Mouse (Mus musculus) bone marrow macrophage, adult 2 months (primary cell): ENCODE data around the gene Akr1cl. TPM values are rescaled to one million over a fixed set of nuclear protein-coding genes. Genes with fewer than 3 reads are reported as not detected.
"Not testable (repeated sequence)": the region's sequence is repeated elsewhere in the genome, so short reads cannot be mapped to it uniquely, and the experiment has no call there.

Source experiments
- H3K27ac ChIP-seq: 2 replicates; pipeline ENCODE4 v1.5.1; 2012; ENCODE audit warnings: low read depth, low read length; ENCODE audit not compliant: insufficient read depth
- H3K4me1 ChIP-seq: 2 replicates; pipeline ENCODE4 v1.6.1; 2012; ENCODE audit warnings: low read length; ENCODE audit not compliant: control insufficient read depth, insufficient read depth
- H3K4me3 ChIP-seq: 2 replicates; pipeline ENCODE4 v1.5.1; 2012; ENCODE audit warnings: mild to moderate bottlenecking, low read length, moderate library complexity; ENCODE audit not compliant: insufficient read depth
- CTCF ChIP-seq: IDR thresholded peaks from 2 replicates; pipeline ENCODE4 v1.5.1; 2012; ENCODE audit warnings: low read depth, mild to moderate bottlenecking, low read length, moderate library complexity
- POLR2A ChIP-seq: IDR thresholded peaks from 2 replicates; pipeline ENCODE4 v1.6.1; 2012; ENCODE audit warnings: mild to moderate bottlenecking, low read depth, low read length, borderline replicate concordance
- polyA plus RNA-seq: library from polyadenylated mRNA; stranded (reverse); fragments of >200 nt; gene quantifications from 2 replicates; pipeline ENCODE4 v1.2.4, GENCODE M21; 2012; ENCODE audit not compliant: missing spikeins, insufficient read depth, insufficient read length

Akr1cl gene
- polyA plus RNA-seq, result not detected in 2 replicates

- Histone ChIP-seq H3K4me3 (no peak within 1 kb of the TSS), H3K4me1 (no peaks in the 10 kb centered on the region), H3K27ac (no peak within 1 kb of the TSS)
- TF ChIP-seq CTCF (no peak), POLR2A (no peak)
These were observed at the start of gene Akr1cl for GRCm38 (mm10) chr1:65032641-65033040. Gene Akr1cl (minus strand): TSS chr1:65032759.

GRCm38 (mm10) chr1:65082188-65082587 lies 49.6 kb upstream of the Akr1cl start, which contains the start of gene Crygb:
Gene Crygb (minus strand): TSS chr1:65082288.
- Histone ChIP-seq H3K4me3 (no peak within 1 kb of the TSS), H3K4me1 (no peaks in the 10 kb centered on the region; the same call in 1 of the 2 replicates), H3K27ac (no peak within 1 kb of the TSS)
- TF ChIP-seq POLR2A (no peak), CTCF (no peak)

GRCm38 (mm10) chr1:65075607-65076006 lies 43.0 kb upstream of the Akr1cl start:
- no peak overlapping the region for H3K27ac ChIP-seq
- no peaks in the 10 kb centered on the region for H3K4me1 ChIP-seq
- TF ChIP-seq POLR2A (no peak), CTCF (no peak)
- H3K4me3 ChIP-seq, result no peak overlapping the region

- H3K4me3 ChIP-seq, result no peak within 1 kb of the TSS
- no peaks in the 10 kb centered on the region for H3K4me1 ChIP-seq
- TF ChIP-seq CTCF (no peak), POLR2A (no peak)
- no peak within 1 kb of the TSS for H3K27ac ChIP-seq
These were observed 41.0 kb upstream of the Akr1cl start, which contains the start of gene Crygc for GRCm38 (mm10) chr1:65073589-65073988. Gene Crygc (minus strand): TSS chr1:65073689.

- TF ChIP-seq CTCF (no peak), POLR2A (no peak)
- Histone ChIP-seq H3K4me1 (no peaks in the 10 kb centered on the region), H3K4me3 (no peak overlapping the region), H3K27ac (no peak overlapping the region)
These were observed 35.3 kb upstream of the Akr1cl start for GRCm38 (mm10) chr1:65067842-65068241.

GRCm38 (mm10) chr1:65064201-65064600 lies 31.6 kb upstream of the Akr1cl start:
- Histone ChIP-seq H3K4me3 (no peak overlapping the region), H3K27ac (no peak overlapping the region), H3K4me1 (peaks cover 16% of the 10 kb centered on the region)
- TF ChIP-seq CTCF (no peak), POLR2A (no peak)

- H3K27ac ChIP-seq, result no peak within 1 kb of the TSS
- H3K4me3 ChIP-seq, result no peak within 1 kb of the TSS
- TF ChIP-seq CTCF (no peak), POLR2A (no peak)
- H3K4me1 ChIP-seq, result peaks cover 16% of the 10 kb centered on the region
These were observed 30.8 kb upstream of the Akr1cl start, which contains the start of gene Crygd for GRCm38 (mm10) chr1:65063352-65063751. Gene Crygd (minus strand): TSS chr1:65063452.

- H3K4me1 ChIP-seq, result no peaks in the 10 kb centered on the region
- TF ChIP-seq CTCF (no peak), POLR2A (no peak)
- no peak overlapping the region for H3K27ac ChIP-seq
- H3K4me3 ChIP-seq, result no peak overlapping the region
These were observed 19.6 kb upstream of the Akr1cl start for GRCm38 (mm10) chr1:65052140-65052539.

- TF ChIP-seq POLR2A (no peak), CTCF (no peak)
- H3K4me3 ChIP-seq, result no peak overlapping the region
- no peak overlapping the region for H3K27ac ChIP-seq
These were observed 19.1 kb upstream of the Akr1cl start for GRCm38 (mm10) chr1:65051696-65052095.

GRCm38 (mm10) chr1:65050952-65051351 lies 18.4 kb upstream of the Akr1cl start, which contains the start of gene Cryge:
Gene Cryge (minus strand): TSS chr1:65051149.
- H3K4me3 ChIP-seq, H3K4me1 ChIP-seq, H3K27ac ChIP-seq: not testable (repeated sequence)

More at GRCm38 (mm10) chr1:65051696-65052095, 19.1 kb upstream of the Akr1cl start:
- no peaks in the 10 kb centered on the region for H3K4me1 ChIP-seq

GRCm38 (mm10) chr1:65048781-65049180 lies 16.2 kb upstream of the Akr1cl start:
- no peak for TF ChIP-seq CTCF
- TF ChIP-seq POLR2A, result no peak
- no peaks in the 10 kb centered on the region for H3K4me1 ChIP-seq
- no peak overlapping the region for H3K4me3 ChIP-seq
- no peak overlapping the region for H3K27ac ChIP-seq
